Mouse (Mus musculus) ES-E14 (cell line): Measurements from ENCODE around the gene Sptb.

Source experiments
- CHD2 ChIP-seq: IDR thresholded peaks from 2 replicates; pipeline ENCODE4 v1.6.1; 2014; ENCODE audit warnings: mild to moderate bottlenecking, low read depth, low read length, inconsistent platforms
- HCFC1 ChIP-seq: IDR thresholded peaks from 2 replicates; pipeline ENCODE4 v1.6.1; 2012; ENCODE audit warnings: low read length, inconsistent platforms, borderline replicate concordance; ENCODE audit not compliant: insufficient read depth
- MAFK ChIP-seq: IDR thresholded peaks from 2 replicates; pipeline ENCODE4 v1.6.1; 2014; ENCODE audit warnings: mild to moderate bottlenecking, low read depth, low read length, inconsistent platforms; ENCODE audit not compliant: insufficient read depth
- ZC3H11A ChIP-seq: IDR thresholded peaks from 2 replicates; pipeline ENCODE4 v1.6.1; 2012; ENCODE audit warnings: low read depth, mild to moderate bottlenecking, inconsistent platforms, low read length, borderline replicate concordance
- ZNF384 ChIP-seq: IDR thresholded peaks from 2 replicates; pipeline ENCODE4 v1.6.1; 2012; ENCODE audit warnings: low read depth, low read length, inconsistent platforms

- TF ChIP-seq HCFC1, result no peak
- no peak for TF ChIP-seq CHD2
- no peak for TF ChIP-seq ZNF384
- no peak for TF ChIP-seq MAFK
- no peak for TF ChIP-seq ZC3H11A
These were observed 179.7 kb downstream of the Sptb start, which contains the start of gene Plekhg3 for GRCm38 (mm10) chr12:76530580-76531139.
